Mouse (Mus musculus): ENCODE measurements around the gene Epb41l4b. TPM values are rescaled to one million over a fixed set of nuclear protein-coding genes. Genes with fewer than 3 reads are reported as not detected.

Gene Epb41l4b
- polyA plus RNA-seq, 1 experiment from 2014 or later, result 3.1 TPM

DNA sequence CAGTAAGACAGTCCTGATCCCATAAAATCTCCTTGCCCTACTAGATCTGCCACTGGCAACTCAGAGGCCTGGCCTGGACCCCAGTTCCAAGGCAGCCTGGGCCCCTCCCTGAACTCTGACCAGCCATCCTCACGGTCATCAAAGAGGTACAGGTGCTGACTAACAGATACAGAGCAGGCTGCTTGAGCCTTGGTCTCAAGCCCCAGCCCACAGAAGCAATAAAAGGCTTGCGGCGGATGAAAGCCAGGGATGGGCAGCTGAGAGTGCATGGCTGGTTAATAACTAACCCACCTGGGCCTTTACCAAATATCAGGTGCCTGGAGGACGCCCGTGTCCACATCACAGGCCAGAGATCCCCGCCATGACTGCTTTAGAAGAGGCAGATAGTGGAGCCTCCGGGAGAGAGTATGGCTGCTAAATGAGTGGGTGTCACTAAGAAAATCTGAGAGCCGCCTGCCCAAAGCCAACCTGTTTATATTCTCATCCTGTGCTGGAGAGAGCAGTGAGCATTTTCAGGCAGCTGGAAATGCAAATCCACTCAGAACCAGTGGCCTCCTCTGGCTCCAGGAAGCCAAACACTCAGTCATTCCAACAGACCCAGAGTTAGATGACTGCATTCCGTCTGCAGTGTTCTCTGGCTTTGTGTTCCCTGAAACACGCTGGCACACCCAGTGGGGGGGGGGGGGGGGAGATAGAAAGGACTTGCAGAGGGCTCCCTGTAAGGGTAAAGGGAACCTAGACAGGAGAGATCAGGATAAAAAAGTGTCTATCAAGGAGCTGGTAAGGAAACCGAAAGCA, 13.3 kb downstream of the Epb41l4b start:
- Histone ChIP-seq H3K27ac (no peak overlapping the region), H3K4me2 (no peak overlapping the region), H3K9ac (no peak overlapping the region), H3K4me3 (no peak overlapping the region), H3K4me1 (peaks cover 9% of the 10 kb centered on the region; the same call in 1 of the 2 replicates), H3K27me3 (no peaks in the 10 kb centered on the region), H3K9me3 (no peaks in the 10 kb centered on the region), H3K36me3 (no peaks in the 10 kb centered on the region)
- no peak for ATAC-seq (ENCODE audit: insufficient number of reproducible peaks, insufficient read depth, low FRiP score, low TSS enrichment, low read depth)
- WGBS, result 75% methylated on average over 11 of the region's 11 CpGs

DNA sequence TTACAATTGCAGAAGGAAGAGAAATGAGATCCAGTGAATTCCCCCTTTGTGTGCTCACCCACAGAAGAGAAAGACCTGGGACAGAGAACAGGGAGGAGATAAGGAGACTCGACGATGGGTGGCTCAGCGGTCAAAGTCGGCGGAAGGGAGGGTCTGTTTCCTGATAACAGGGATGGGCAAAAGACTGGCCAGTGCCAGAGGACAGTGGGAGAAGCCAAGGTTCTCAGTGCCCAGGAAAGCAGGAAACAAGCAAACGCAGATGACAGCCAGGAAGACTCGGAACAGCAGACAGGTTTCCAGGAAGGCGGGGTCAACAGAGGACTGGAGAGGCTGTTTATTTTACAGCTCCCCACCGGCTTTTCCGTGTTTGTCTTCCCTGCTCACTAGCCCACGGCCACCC, 20.2 kb downstream of the Epb41l4b start:
- Histone ChIP-seq H3K36me3 (no peaks in the 10 kb centered on the region), H3K27me3 (no peaks in the 10 kb centered on the region), H3K9ac (no peak overlapping the region), H3K9me3 (no peaks in the 10 kb centered on the region), H3K4me2 (no peak overlapping the region), H3K27ac (no peak overlapping the region), H3K4me3 (no peak overlapping the region), H3K4me1 (no peaks in the 10 kb centered on the region)
- 61% methylated on average over 11 of the region's 11 CpGs for WGBS
- ATAC-seq (ENCODE audit: insufficient number of reproducible peaks, insufficient read depth, low FRiP score, low TSS enrichment, low read depth), result no peak

DNA sequence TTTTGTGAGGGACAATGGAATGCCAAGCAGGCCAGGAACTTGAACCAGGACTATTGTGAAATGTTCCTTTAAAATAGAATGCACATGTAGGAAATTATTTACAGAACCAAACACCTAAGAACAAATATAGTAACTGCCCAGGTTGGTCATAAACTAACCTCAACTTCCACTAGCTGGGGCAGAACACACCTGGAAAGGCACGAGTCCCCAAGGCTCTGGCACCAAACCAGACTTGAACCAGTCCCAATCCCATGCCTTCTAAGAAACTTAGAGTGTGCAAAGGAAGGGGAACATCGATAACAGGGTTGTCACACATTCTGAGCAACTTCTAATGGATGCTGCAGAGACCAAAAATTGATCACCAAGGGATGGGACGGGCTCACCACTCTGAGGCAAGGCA, 21.1 kb downstream of the Epb41l4b start:
- H3K9ac ChIP-seq, result no peak overlapping the region
- no peaks in the 10 kb centered on the region for H3K36me3 ChIP-seq
- H3K4me1 ChIP-seq, result no peaks in the 10 kb centered on the region
- H3K27me3 ChIP-seq, result no peaks in the 10 kb centered on the region
- no peak for ATAC-seq (ENCODE audit: insufficient number of reproducible peaks, insufficient read depth, low FRiP score, low TSS enrichment, low read depth)
- 82% methylated on average over 3 of the region's 3 CpGs for WGBS
- no peak overlapping the region for H3K4me3 ChIP-seq
- no peak overlapping the region for H3K4me2 ChIP-seq
- no peaks in the 10 kb centered on the region for H3K9me3 ChIP-seq
- no peak overlapping the region for H3K27ac ChIP-seq

DNA sequence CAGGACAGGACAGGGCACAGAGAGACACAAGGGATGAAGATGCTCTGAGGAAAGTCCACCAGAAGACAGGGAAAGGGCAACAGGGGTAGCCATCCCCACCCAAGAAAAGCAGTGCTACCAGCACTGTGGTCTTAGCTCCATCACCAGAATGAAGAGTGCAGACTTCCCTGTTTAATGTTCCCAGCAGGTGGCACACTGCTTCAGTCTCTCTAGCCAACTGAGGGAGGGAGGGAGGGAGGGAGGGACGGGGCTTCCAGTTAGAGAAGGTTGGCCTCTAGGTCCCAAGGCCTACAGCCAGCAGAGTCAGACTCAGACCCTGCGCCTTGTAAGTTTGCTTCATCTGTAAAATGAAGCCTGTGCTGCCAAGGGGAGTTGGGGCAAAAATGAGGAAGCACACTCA, 22.7 kb downstream of the Epb41l4b start:
- WGBS, result 47% methylated on average over 2 of the region's 2 CpGs
- Histone ChIP-seq H3K36me3 (no peaks in the 10 kb centered on the region), H3K9ac (no peak overlapping the region), H3K27ac (no peak overlapping the region), H3K27me3 (no peaks in the 10 kb centered on the region), H3K9me3 (no peaks in the 10 kb centered on the region), H3K4me3 (no peak overlapping the region), H3K4me1 (peaks cover 13% of the 10 kb centered on the region), H3K4me2 (no peak overlapping the region)
- no peak for ATAC-seq (ENCODE audit: insufficient number of reproducible peaks, insufficient read depth, low FRiP score, low TSS enrichment, low read depth)

DNA sequence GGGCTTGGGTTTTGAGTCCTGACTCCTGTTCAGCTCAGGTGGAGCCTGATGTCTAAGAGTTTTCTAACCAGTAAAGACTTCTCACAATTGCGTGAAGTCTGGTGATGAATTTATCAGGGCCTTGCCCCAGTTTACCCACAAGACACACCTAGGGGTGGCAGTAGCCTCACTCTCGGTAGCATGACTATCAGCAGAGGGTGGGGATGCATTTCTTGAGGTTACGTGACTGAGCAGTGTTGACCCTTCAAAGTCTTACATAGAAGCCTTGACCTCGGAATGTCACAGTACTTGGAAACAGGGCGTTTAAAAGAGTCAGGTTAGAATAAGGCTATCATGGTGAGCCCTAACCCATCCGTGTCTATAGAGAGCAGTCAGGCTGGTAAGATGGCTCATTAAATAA, 23.3 kb downstream of the Epb41l4b start:
- no peak for ATAC-seq (ENCODE audit: insufficient number of reproducible peaks, insufficient read depth, low FRiP score, low TSS enrichment, low read depth)
- H3K4me2 ChIP-seq, result no peak overlapping the region

DNA sequence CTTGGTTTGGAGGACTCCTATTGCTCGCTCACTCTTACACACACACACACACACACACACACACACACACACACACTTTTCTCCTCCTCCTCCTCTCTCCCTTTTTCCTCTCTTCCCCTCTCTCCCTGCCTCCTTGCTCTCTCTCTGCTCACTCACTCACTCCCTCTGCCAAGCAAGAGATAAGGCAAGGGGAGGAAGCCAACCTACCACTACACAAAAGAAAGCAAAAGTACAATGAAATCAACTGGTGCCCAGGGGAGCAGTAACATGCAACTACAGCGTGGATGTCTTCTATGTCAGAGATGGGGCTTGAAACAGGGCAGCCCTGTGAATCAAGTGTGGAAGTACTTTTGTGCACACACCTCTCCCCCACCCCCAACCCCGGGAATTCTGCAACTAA, 24.4 kb downstream of the Epb41l4b start:
- WGBS, result 80% methylated on average over 3 of the region's 3 CpGs
- Histone ChIP-seq H3K9ac (no peak overlapping the region), H3K4me1 (peaks cover 29% of the 10 kb centered on the region), H3K36me3 (no peaks in the 10 kb centered on the region), H3K27me3 (no peaks in the 10 kb centered on the region), H3K4me3 (no peak overlapping the region), H3K27ac (no peak overlapping the region), H3K9me3 (no peaks in the 10 kb centered on the region), H3K4me2 (no peak overlapping the region)
- no peak for ATAC-seq (ENCODE audit: insufficient number of reproducible peaks, insufficient read depth, low FRiP score, low TSS enrichment, low read depth)

More for the DNA sequence above, 23.3 kb downstream of the Epb41l4b start:
- no peaks in the 10 kb centered on the region for H3K36me3 ChIP-seq
- H3K9ac ChIP-seq, result no peak overlapping the region
- no peaks in the 10 kb centered on the region for H3K9me3 ChIP-seq
- no peak overlapping the region for H3K27ac ChIP-seq
- no peak overlapping the region for H3K4me3 ChIP-seq
- WGBS, result 86% methylated on average over 6 of the region's 6 CpGs
- H3K4me1 ChIP-seq, result peaks cover 19% of the 10 kb centered on the region
- H3K27me3 ChIP-seq, result no peaks in the 10 kb centered on the region

DNA sequence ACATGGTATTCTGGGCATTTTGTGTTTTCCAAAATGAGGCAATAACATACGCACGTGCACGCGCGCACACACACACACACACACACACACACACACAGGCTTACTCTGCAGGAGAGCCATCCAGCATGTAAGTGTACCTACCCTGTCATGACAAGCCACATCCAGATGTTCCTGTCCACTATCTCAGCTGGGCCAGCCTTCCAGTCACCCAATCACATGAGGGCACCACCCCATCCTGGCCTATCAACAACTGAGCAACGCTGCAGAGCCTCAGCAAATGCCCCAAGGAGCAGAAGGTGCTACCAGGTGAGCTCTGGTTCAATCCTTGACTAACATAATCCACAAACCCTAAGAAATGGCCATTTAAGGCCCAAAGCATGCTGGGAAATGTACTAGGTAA, 27.0 kb downstream of the Epb41l4b start:
- H3K4me1 ChIP-seq, result peaks cover 33% of the 10 kb centered on the region
- no peak overlapping the region for H3K4me2 ChIP-seq
- no peak for ATAC-seq (ENCODE audit: insufficient number of reproducible peaks, insufficient read depth, low FRiP score, low TSS enrichment, low read depth)
- H3K4me3 ChIP-seq, result no peak overlapping the region
- 90% methylated on average over 6 of the region's 6 CpGs for WGBS
- no peaks in the 10 kb centered on the region for H3K27me3 ChIP-seq
- H3K9me3 ChIP-seq, result no peaks in the 10 kb centered on the region
- H3K27ac ChIP-seq, result no peak overlapping the region
- no peaks in the 10 kb centered on the region for H3K36me3 ChIP-seq
- no peak overlapping the region for H3K9ac ChIP-seq

DNA sequence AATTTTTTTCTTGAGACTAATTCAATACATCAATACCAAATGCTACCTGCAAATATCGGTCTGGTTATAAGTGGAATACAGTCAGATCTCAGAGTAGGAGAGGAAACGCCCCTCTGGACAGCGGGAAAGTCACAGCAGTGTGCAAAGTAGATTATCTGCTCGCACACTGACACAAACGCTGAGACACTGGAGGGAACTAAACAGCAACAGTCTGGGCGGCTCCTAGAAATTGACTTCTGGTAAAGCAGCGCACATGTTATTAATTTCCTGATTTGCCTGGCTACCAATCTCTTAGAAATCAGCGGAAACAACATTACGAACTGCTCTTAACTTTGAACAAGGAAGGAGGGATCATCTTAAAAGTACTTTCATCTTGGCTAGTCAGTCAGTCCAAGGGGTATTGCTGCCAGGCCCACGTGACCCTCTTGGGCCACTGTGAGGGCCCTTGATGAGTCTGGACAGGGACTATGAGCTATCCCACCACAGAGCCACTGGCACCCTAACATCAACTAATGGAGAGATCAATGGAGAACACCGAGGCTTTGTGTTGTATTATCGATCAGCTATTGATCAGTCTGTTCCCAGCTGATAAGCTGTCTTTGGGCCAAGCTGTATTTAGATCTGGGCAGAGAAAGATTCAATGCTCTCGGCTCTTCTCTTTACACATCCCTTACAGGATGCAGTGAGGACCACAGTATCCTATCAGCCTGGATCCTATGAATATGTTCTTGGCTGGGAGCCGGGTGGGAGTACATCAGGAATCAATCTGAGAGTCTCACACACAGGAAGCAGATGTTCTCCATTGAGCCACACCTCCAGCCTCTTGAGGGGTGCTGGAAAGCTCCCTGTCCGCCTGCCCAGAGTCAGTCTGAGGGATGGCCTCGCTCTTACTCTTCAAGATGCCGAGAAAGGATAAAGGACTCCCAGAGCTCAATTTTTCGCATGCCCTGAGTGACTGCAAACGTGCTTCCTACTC, 28.3 kb downstream of the Epb41l4b start:
- WGBS, result 29% methylated on average over 19 of the region's 19 CpGs

DNA sequence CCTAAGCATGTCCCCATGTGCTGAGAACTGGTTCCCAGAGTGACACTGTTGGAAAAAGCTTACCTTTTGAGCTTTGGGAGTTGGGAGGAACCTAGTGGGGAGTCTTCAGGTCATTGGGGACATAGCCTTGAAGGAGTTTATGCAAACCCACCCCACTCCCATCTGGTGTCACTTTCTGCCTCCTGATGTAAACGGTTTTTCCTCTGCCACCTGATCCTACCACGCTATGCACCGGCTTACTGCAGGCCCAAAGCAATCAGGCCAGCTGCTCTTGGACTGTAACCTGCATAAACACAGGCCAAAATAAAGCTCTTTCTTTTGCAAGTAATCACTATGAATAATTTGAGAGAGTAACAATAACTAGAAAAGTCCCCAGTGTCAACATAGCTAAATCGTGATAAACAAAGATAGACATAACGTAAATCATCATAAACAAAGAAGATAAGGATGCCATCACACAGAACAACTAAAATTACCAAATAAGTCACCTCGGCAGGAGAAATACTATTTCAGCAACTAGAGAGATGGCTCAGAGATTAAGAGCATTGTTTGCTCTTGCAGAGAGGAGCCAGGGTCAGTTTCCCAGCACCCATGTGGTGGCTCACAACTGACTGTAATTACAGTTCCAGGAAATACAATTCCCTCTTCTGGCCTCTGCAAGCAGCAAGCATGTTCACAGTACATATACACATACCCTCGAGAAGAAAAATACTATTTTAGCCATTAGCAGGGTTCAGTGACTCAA, 29.6 kb downstream of the Epb41l4b start:
- H3K4me1 ChIP-seq, result peaks cover 33% of the 10 kb centered on the region
- 48% methylated on average over 7 of the region's 7 CpGs for WGBS
- H3K9me3 ChIP-seq, result no peaks in the 10 kb centered on the region
- no peak overlapping the region for H3K4me3 ChIP-seq
- H3K36me3 ChIP-seq, result no peaks in the 10 kb centered on the region
- no peak overlapping the region for H3K4me2 ChIP-seq
- H3K27ac ChIP-seq, result no peak overlapping the region
- ATAC-seq (ENCODE audit: insufficient number of reproducible peaks, insufficient read depth, low FRiP score, low TSS enrichment, low read depth), result no peak
- H3K9ac ChIP-seq, result no peak overlapping the region
- no peaks in the 10 kb centered on the region for H3K27me3 ChIP-seq

More for the DNA sequence above, 28.3 kb downstream of the Epb41l4b start:
- ATAC-seq (ENCODE audit: insufficient number of reproducible peaks, insufficient read depth, low FRiP score, low TSS enrichment, low read depth), result no peak
- H3K36me3 ChIP-seq, result no peaks in the 10 kb centered on the region
- peaks cover 33% of the 10 kb centered on the region for H3K4me1 ChIP-seq
- peak overlapping the region; percentile 41 for H3K4me2 ChIP-seq
- H3K27me3 ChIP-seq, result no peaks in the 10 kb centered on the region
- no peak overlapping the region for H3K4me3 ChIP-seq
- no peaks in the 10 kb centered on the region for H3K9me3 ChIP-seq
- no peak overlapping the region for H3K9ac ChIP-seq
- peak overlapping the region; percentile 48 for H3K27ac ChIP-seq

DNA sequence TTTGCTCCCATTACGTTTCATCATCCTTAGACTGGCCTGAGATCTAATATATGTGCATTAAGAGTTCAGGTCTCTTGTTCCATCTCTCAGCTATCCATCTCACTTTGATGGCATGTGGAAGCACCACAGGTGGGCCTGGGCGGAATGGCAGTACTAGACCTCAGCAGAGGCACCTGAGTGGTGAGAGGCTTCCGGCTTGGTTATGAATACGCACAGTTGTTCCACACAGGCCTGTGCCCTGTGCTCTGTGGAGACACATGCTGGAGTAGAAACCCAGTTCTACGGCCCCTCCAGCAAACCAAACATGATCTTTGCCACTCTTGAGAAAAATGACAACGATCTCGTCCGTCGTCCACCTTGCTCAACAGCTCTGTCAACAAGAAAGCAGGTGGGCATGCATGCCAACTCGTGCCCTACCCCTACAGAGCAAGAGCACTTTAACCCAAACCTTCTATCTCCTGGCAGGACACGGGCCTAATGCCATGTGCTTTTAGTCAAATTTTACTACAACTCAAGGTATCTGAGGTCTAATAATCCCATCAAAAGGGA, 31.2 kb downstream of the Epb41l4b start:
- no peaks in the 10 kb centered on the region for H3K27me3 ChIP-seq
- no peaks in the 10 kb centered on the region for H3K36me3 ChIP-seq
- no peak overlapping the region for H3K27ac ChIP-seq
- H3K4me3 ChIP-seq, result no peak overlapping the region
- H3K9ac ChIP-seq, result no peak overlapping the region
- WGBS, result 88% methylated on average over 11 of the region's 11 CpGs
- no peak for ATAC-seq (ENCODE audit: insufficient number of reproducible peaks, insufficient read depth, low FRiP score, low TSS enrichment, low read depth)
- H3K9me3 ChIP-seq, result no peaks in the 10 kb centered on the region
- H3K4me2 ChIP-seq, result no peak overlapping the region
- H3K4me1 ChIP-seq, result peaks cover 33% of the 10 kb centered on the region

DNA sequence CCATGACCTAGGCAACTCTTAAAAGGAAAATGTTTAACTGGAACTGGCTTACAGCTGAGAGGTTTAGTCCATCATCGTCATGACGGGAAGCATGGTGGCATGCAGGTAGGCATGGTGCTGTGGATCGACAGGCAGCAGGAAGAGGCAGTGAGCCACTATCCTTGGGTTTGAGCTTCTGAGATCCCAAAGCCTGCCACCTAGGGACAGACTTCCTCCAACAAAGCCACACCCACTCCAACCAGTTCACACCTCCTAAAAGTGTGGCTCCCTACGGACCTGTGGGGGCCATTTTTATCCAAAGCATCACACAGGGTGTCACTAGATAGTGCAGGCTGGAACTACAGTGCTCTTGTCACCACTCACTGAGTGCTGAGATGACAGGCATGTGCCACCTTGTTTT, 31.8 kb downstream of the Epb41l4b start:
- 81% methylated on average over 4 of the region's 4 CpGs for WGBS

More for the DNA sequence above, 31.8 kb downstream of the Epb41l4b start:
- H3K36me3 ChIP-seq, result no peaks in the 10 kb centered on the region
- peaks cover 29% of the 10 kb centered on the region for H3K4me1 ChIP-seq
- no peak overlapping the region for H3K27ac ChIP-seq
- ATAC-seq (ENCODE audit: insufficient number of reproducible peaks, insufficient read depth, low FRiP score, low TSS enrichment, low read depth), result no peak
- no peak overlapping the region for H3K4me2 ChIP-seq
- no peaks in the 10 kb centered on the region for H3K9me3 ChIP-seq
- H3K9ac ChIP-seq, result no peak overlapping the region
- H3K4me3 ChIP-seq, result no peak overlapping the region
- no peaks in the 10 kb centered on the region for H3K27me3 ChIP-seq

Data from embryonic facial prominence, embryonic 13.5 days (tissue).